Mouse (Mus musculus): ENCODE results near the gene Pla2g15. TPM values are rescaled to one million over a fixed set of nuclear protein-coding genes. Genes with fewer than 3 reads are reported as not detected.

The Pla2g15 gene
- total RNA-seq, 4 experiments from 2014 or later = 23.4 to 31.5 (median 26.9) TPM

Other genes with a start within 250 kb of the Pla2g15 start
- 10 to 100 TPM in 1 of 4 experiments, 1 to 10 TPM in 3; 8.5 to 11.2 (median 9.1) TPM for gene Pskh1, start 250.0 kb upstream of the Pla2g15 start, total RNA-seq (2022)
- 1 to 10 TPM in 1 of 4 experiments, under 1 TPM in 2, not detected in 1; 0.67 to 1.2 (median 0.98) TPM for gene Ctrl, start 216.5 kb upstream of the Pla2g15 start, total RNA-seq (2022)
- gene Psmb10, start 212.0 kb upstream of the Pla2g15 start, total RNA-seq (2022) = 10 to 100 TPM; 82.5 to 92.6 (median 90.1) TPM
- gene Lcat, start 207.0 kb upstream of the Pla2g15 start, total RNA-seq (2022) = 10 to 100 TPM; 19.5 to 27.1 (median 23.5) TPM
- gene Slc12a4, start 184.3 kb upstream of the Pla2g15 start, total RNA-seq (2022) = 10 to 100 TPM; 18.8 to 23.8 (median 20.6) TPM
- under 1 TPM in 1 of 4 experiments, not detected in 3; 0.23 TPM for gene Dpep3, start 171.0 kb upstream of the Pla2g15 start, total RNA-seq (2022)
- gene Dus2, start 159.1 kb upstream of the Pla2g15 start, total RNA-seq (2022) = 10 to 100 TPM; 18.0 to 23.1 (median 20.5) TPM
- gene Dpep2nb, start 144.4 kb upstream of the Pla2g15 start, total RNA-seq (2022) = under 1 TPM in 1 of 4 experiments, not detected in 3; 0.57 TPM
- 10 to 100 TPM; 13.9 to 16.8 (median 14.8) TPM for gene Ddx28, start 138.5 kb upstream of the Pla2g15 start, total RNA-seq (2022)
- 10 to 100 TPM; 12.9 to 15.5 (median 14.7) TPM for gene Nfatc3, start 91.6 kb upstream of the Pla2g15 start, total RNA-seq (2022)
- gene Esrp2, start 13.4 kb upstream of the Pla2g15 start, total RNA-seq (2022) = under 1 TPM in 3 of 4 experiments, not detected in 1; 0.19 to 0.87 (median 0.70) TPM
- 10 to 100 TPM; 18.6 to 27.4 (median 23.4) TPM for gene Slc7a6, start 18.5 kb downstream of the Pla2g15 start, total RNA-seq (2022)
- gene Slc7a6os, start 60.5 kb downstream of the Pla2g15 start, total RNA-seq (2022) = 10 to 100 TPM; 24.6 to 29.9 (median 29.5) TPM
- 10 to 100 TPM; 33.4 to 38.7 (median 36.3) TPM for gene Prmt7, start 60.5 kb downstream of the Pla2g15 start, total RNA-seq (2022)
- gene Smpd3, start 187.6 kb downstream of the Pla2g15 start, total RNA-seq (2022) = 10 to 100 TPM; 65.8 to 76.1 (median 71.5) TPM

Data from left cerebral cortex, adult 8-10 months (tissue).